In the genomic region with DNA sequence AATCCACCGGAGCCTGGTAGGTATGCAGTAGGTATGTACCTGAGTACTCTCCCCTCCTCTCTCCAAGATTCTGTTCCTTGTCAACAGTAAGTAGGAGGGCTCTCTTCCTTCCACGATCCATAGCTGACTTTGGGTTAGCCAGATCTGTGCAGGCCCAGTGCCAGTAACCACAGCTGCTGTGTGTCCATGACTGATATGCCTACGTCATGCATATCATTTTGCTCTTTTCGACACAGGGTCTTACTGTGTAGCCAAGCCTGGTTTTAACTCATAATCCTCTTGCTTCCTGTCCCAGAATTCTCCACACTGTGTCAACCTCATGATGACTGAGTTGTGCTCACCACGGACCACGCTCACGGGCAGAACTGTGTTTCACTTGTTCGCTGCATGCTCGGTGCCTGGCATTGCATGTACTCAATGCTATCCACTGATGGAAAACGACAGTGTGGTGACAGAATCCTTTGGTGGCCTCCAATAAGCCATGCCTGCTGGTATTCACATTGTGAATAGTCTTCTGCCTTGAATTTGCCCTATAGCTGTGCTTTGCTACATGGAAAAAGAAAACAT, we compare ENCODE assay signal across 10 mouse cellular contexts. TPM values are rescaled to one million over a fixed set of nuclear protein-coding genes. Genes with fewer than 3 reads are reported as not detected.
DNase-seq lines count a peak whose midpoint lies in the region; ATAC-seq lines count a peak whose summit lies in the region.
"Had no signal": no experiment of that assay in that cellular context is flagged by ENCODE, and none has a peak within 500 bp of the region (broad histone marks: within the 10 kb centered on the region; RNA-seq: fewer than 3 reads in every experiment).

No protein-coding gene starts in this region.

- H3K27ac ChIP-seq in kidney, embryonic 14.5 days (ENCODE audit: low read depth, low read length): no peak overlapping the region

- H3K36me3 ChIP-seq in kidney, embryonic 14.5 days (ENCODE audit: control insufficient read depth, insufficient read depth, low read length): no peaks in the 10 kb centered on the region; the same call in 1 of the 2 replicates

- no peak overlapping the region for H3K9ac ChIP-seq in kidney, embryonic 14.5 days (ENCODE audit: low read depth, low read length)

- 89% methylated on average over 10 of the region's 10 CpGs for WGBS in kidney, embryonic 14.5 days

- no peak overlapping the region for H3K4me2 ChIP-seq in kidney, embryonic 14.5 days (replicated peaks; ENCODE audit: low read depth, low read length)

- no peaks in the 10 kb centered on the region for H3K4me1 ChIP-seq in kidney, embryonic 14.5 days (ENCODE audit: control insufficient read depth, insufficient read depth, low read length)

- DNase-seq in cerebellum, postnatal 10 days: peak; percentile 52 to 56
- DNase-seq in cerebellum, adult 8-10 months: no peak
- DNase-seq in kidney, postnatal 4 days: peak; percentile 70 to 77
- peak; percentile 38 for DNase-seq in lung, postnatal 36 days
- no peak for DNase-seq in urinary bladder, adult 2 months (ENCODE audit: low spot score)
- no peak for DNase-seq in cerebellum, postnatal 4 days (ENCODE audit: low spot score in 2 of 2)

- no peak overlapping the region for H3K4me3 ChIP-seq in kidney, embryonic 14.5 days (ENCODE audit: low read length)
- H3K4me3 ChIP-seq: erythroblast, embryonic 14.5 days had no signal

- no peak for ATAC-seq in kidney, embryonic 14.5 days (ENCODE audit: low FRiP score, low TSS enrichment)
- ATAC-seq in hematopoietic stem cell, adult 5-6 weeks (replicated peaks in 1 of 2; ENCODE audit: insufficient read depth in 1 of 2, low FRiP score in 2 of 2, low TSS enrichment in 1 of 2, low read depth in 1 of 2, poor library complexity in 2 of 2, severe bottlenecking in 2 of 2): peak; percentile 74 to 84
- ATAC-seq: midbrain, embryonic 16.5 days had no signal

- no peaks in the 10 kb centered on the region for H3K9me3 ChIP-seq in kidney, embryonic 14.5 days (ENCODE audit: control insufficient read depth, low read length)

- H3K27me3 ChIP-seq in kidney, embryonic 14.5 days (ENCODE audit: control insufficient read depth, insufficient read depth, low read length): no peaks in the 10 kb centered on the region

RNA-seq across cellular contexts. Expression of a gene that starts 26.6 kb away (rescaled TPM):
- 8.3 and 12.9 TPM in 2 replicates for polyA plus RNA-seq in kidney, embryonic 14.5 days (2014; fragmentation: Nextera tagmentation; extraction: Ambion mirVana)
- 18.8 and 24.3 TPM in 2 replicates for total RNA-seq in hematopoietic stem cell, adult 5-6 weeks (2017)
- polyA plus RNA-seq in urinary bladder, adult 2 months (2012; rRNA removed): 10.2 and 17.4 TPM in 2 replicates

Comparison
In these comparisons a context has a peak if more than half of its experiments do, and no peak if none do; other contexts are left out.
1. DNase-seq: peak in cerebellum, postnatal 10 days (2 of 2), kidney, postnatal 4 days (2 of 2) and lung, postnatal 36 days (single experiment); none in cerebellum, adult 8-10 months (single experiment), urinary bladder, adult 2 months (single experiment) and cerebellum, postnatal 4 days (0 of 2).